Mouse (Mus musculus): Measurements from ENCODE around the gene Crygf. TPM values are rescaled to one million over a fixed set of nuclear protein-coding genes. Genes with fewer than 3 reads are reported as not detected.
"Not testable (repeated sequence)": the region's sequence is repeated elsewhere in the genome, so short reads cannot be mapped to it uniquely, and the experiment has no call there.

The Crygf gene
- polyA plus RNA-seq (2015; fragmentation: Nextera tagmentation; extraction: Ambion mirVana), result not detected in 2 replicates

GRCm38 (mm10) chr1:65926294-65926693 is at the start of gene Crygf:
TSS of gene Crygf (plus strand) at chr1:65926520.
- Histone ChIP-seq H3K4me1 (ENCODE audit: control insufficient read depth, low read depth, low read length) (no peaks in the 10 kb centered on the region), H3K27me3 (ENCODE audit: control insufficient read depth, insufficient read depth, low read depth, low read length) (no peaks in the 10 kb centered on the region), H3K36me3 (ENCODE audit: control insufficient read depth, insufficient read depth) (no peaks in the 10 kb centered on the region), H3K9ac (ENCODE audit: low read depth, low read length) (no peak within 1 kb of the TSS), H3K27ac (ENCODE audit: low read length) (no peak within 1 kb of the TSS), H3K9me3 (replicated peaks; ENCODE audit: control insufficient read depth, low read length) (no peaks in the 10 kb centered on the region; the same call in 1 of the 2 replicates), H3K4me2 (ENCODE audit: low read depth, low read length) (no peak within 1 kb of the TSS), H3K4me3 (ENCODE audit: low read depth, low read length) (no peak within 1 kb of the TSS)
- no peak for ATAC-seq (ENCODE audit: low read depth)
- 66% methylated on average over 4 of the region's 4 CpGs for WGBS (ENCODE audit: insufficient replicate concordance)

- H3K4me2 ChIP-seq (ENCODE audit: low read depth, low read length), result no peak overlapping the region
- H3K36me3 ChIP-seq (ENCODE audit: control insufficient read depth, insufficient read depth), result no peaks in the 10 kb centered on the region
- no peak overlapping the region for H3K27ac ChIP-seq (ENCODE audit: low read length)
- no peaks in the 10 kb centered on the region for H3K4me1 ChIP-seq (ENCODE audit: control insufficient read depth, low read depth, low read length)
- WGBS (ENCODE audit: insufficient replicate concordance), result 52% methylated on average over 6 of the region's 6 CpGs
- no peak for ATAC-seq (ENCODE audit: low read depth)
- no peaks in the 10 kb centered on the region for H3K27me3 ChIP-seq (ENCODE audit: control insufficient read depth, insufficient read depth, low read depth, low read length)
- H3K4me3 ChIP-seq (ENCODE audit: low read depth, low read length), result no peak overlapping the region
- H3K9me3 ChIP-seq (replicated peaks; ENCODE audit: control insufficient read depth, low read length), result no peaks in the 10 kb centered on the region; the same call in 1 of the 2 replicates
- H3K9ac ChIP-seq (ENCODE audit: low read depth, low read length), result no peak overlapping the region
These were observed 734 bp upstream of the Crygf start for GRCm38 (mm10) chr1:65925361-65926210.

- H3K9ac ChIP-seq (ENCODE audit: low read depth, low read length); H3K4me3 ChIP-seq (ENCODE audit: low read depth, low read length); H3K4me1 ChIP-seq (ENCODE audit: control insufficient read depth, low read depth, low read length); H3K9me3 ChIP-seq (replicated peaks; ENCODE audit: control insufficient read depth, low read length); H3K27me3 ChIP-seq (ENCODE audit: control insufficient read depth, insufficient read depth, low read depth, low read length); H3K27ac ChIP-seq (ENCODE audit: low read length); ATAC-seq (ENCODE audit: low read depth); H3K4me2 ChIP-seq (ENCODE audit: low read depth, low read length); H3K36me3 ChIP-seq (ENCODE audit: control insufficient read depth, insufficient read depth): not testable (repeated sequence)
- WGBS (ENCODE audit: insufficient replicate concordance), result 63% methylated on average over 11 of the region's 11 CpGs
These were observed 376 bp downstream of the Crygf start for GRCm38 (mm10) chr1:65926696-65927095.

GRCm38 (mm10) chr1:65930055-65930454 is 3.7 kb downstream of the Crygf start:
- Histone ChIP-seq H3K9me3 (replicated peaks; ENCODE audit: control insufficient read depth, low read length) (no peaks in the 10 kb centered on the region; the same call in 1 of the 2 replicates), H3K9ac (ENCODE audit: low read depth, low read length) (no peak overlapping the region), H3K4me1 (ENCODE audit: control insufficient read depth, low read depth, low read length) (no peaks in the 10 kb centered on the region), H3K27me3 (ENCODE audit: control insufficient read depth, insufficient read depth, low read depth, low read length) (no peaks in the 10 kb centered on the region), H3K4me3 (ENCODE audit: low read depth, low read length) (no peak overlapping the region), H3K27ac (ENCODE audit: low read length) (no peak overlapping the region), H3K4me2 (ENCODE audit: low read depth, low read length) (no peak overlapping the region), H3K36me3 (ENCODE audit: control insufficient read depth, insufficient read depth) (no peaks in the 10 kb centered on the region)
- ATAC-seq (ENCODE audit: low read depth), result no peak
- 63% methylated on average over 2 of the region's 2 CpGs for WGBS (ENCODE audit: insufficient replicate concordance)

- Histone ChIP-seq H3K9ac (ENCODE audit: low read depth, low read length) (no peak overlapping the region), H3K9me3 (replicated peaks; ENCODE audit: control insufficient read depth, low read length) (no peaks in the 10 kb centered on the region; the same call in 1 of the 2 replicates), H3K4me2 (ENCODE audit: low read depth, low read length) (no peak overlapping the region), H3K36me3 (ENCODE audit: control insufficient read depth, insufficient read depth) (no peaks in the 10 kb centered on the region), H3K4me1 (ENCODE audit: control insufficient read depth, low read depth, low read length) (no peaks in the 10 kb centered on the region), H3K4me3 (ENCODE audit: low read depth, low read length) (no peak overlapping the region), H3K27me3 (ENCODE audit: control insufficient read depth, insufficient read depth, low read depth, low read length) (no peaks in the 10 kb centered on the region), H3K27ac (ENCODE audit: low read length) (no peak overlapping the region)
- WGBS (ENCODE audit: insufficient replicate concordance), result 59% methylated on average over 4 of the region's 4 CpGs
- no peak for ATAC-seq (ENCODE audit: low read depth)
These were observed 5.9 kb downstream of the Crygf start for GRCm38 (mm10) chr1:65932091-65932812.

Other genes with a start within 250 kb of the Crygf start
- gene Map2, start 248.8 kb downstream of the Crygf start, polyA plus RNA-seq (2015; fragmentation: Nextera tagmentation; extraction: Ambion mirVana), result 1.8 and 2.2 TPM in 2 replicates

Data from liver, embryonic 16.5 days (tissue).